Mouse (Mus musculus) midbrain, embryonic 16.5 days (tissue): ENCODE measurements at regions not wholly inside any gene's neighbourhood (a gene's known extent, or its start where the extent isn't known, plus 50 kb on each side); places are given as distances from the start of the nearest gene placed in this dataset.

ENCODE experiments used
- ATAC-seq: fragments of 200-750 bp; cut with Nextera tagmentation; 2 replicates; pipeline ENCODE4 v1.8.0; 2017; ENCODE audit warnings: moderate TSS enrichment
- H3K27ac ChIP-seq: fragments of 300-500 bp; sonication (generic); 2 replicates; pipeline ENCODE4 v1.5.1; 2014; ENCODE audit warnings: mild to moderate bottlenecking, low read length, mixed read lengths
- H3K27me3 ChIP-seq: fragments of 300-500 bp; sonication (generic); 2 replicates; pipeline ENCODE4 v1.6.1; 2014; ENCODE audit warnings: low read depth, low read length, mixed read lengths; ENCODE audit not compliant: control insufficient read depth, insufficient read depth
- H3K36me3 ChIP-seq: fragments of 300-500 bp; sonication (generic); 2 replicates; pipeline ENCODE4 v1.6.1; 2014; ENCODE audit warnings: mild to moderate bottlenecking, low read length, moderate library complexity, mixed read lengths; ENCODE audit not compliant: control insufficient read depth, insufficient read depth
- H3K4me1 ChIP-seq: fragments of 300-500 bp; sonication (generic); 2 replicates; pipeline ENCODE4 v1.6.1; 2014; ENCODE audit warnings: mild to moderate bottlenecking, low read length, mixed read lengths; ENCODE audit not compliant: control insufficient read depth, insufficient read depth
- H3K4me2 ChIP-seq: fragments of 300-500 bp; sonication (generic); 2 replicates; pipeline ENCODE4 v1.6.1; 2014; ENCODE audit warnings: mild to moderate bottlenecking, low read length, mixed read lengths
- H3K4me3 ChIP-seq: fragments of 300-500 bp; sonication (generic); 2 replicates; pipeline ENCODE4 v1.5.1; 2014; ENCODE audit warnings: low read depth, mild to moderate bottlenecking, low read length, moderate library complexity, mixed read lengths
- H3K9ac ChIP-seq: fragments of 300-500 bp; sonication (generic); 2 replicates; pipeline ENCODE4 v1.6.1; 2014; ENCODE audit warnings: low read depth, low read length, mixed read lengths
- H3K9me3 ChIP-seq: fragments of 300-500 bp; sonication (generic); replicated peaks from 2 replicates; pipeline ENCODE4 v1.6.1; 2014; ENCODE audit warnings: mild to moderate bottlenecking, low read length, mixed read lengths; ENCODE audit not compliant: control insufficient read depth, poor library complexity, severe bottlenecking
- WGBS: fragments of 180-500 bp; shearing (Covaris S2); extraction: QIAGEN DNeasy Blood & Tissue Kit; methylation state at CpG from one replicate; pipeline ENCODE4 v1.1.7; 2014; 5-methylcytosine and 5-hydroxymethylcytosine counted together

GRCm38 (mm10) chr4:54611990-54612980, 332.6 kb upstream of the Zfp462 start:
- Histone ChIP-seq H3K27ac (peak overlapping the region; percentile 20; the same call in 1 of the 2 replicates), H3K4me2 (no peak overlapping the region; the same call in 1 of the 2 replicates), H3K36me3 (no peaks in the 10 kb centered on the region), H3K4me1 (peaks cover 7% of the 10 kb centered on the region), H3K27me3 (no peaks in the 10 kb centered on the region), H3K9ac (no peak overlapping the region), H3K4me3 (no peak overlapping the region), H3K9me3 (no peaks in the 10 kb centered on the region)
- WGBS = 8% methylated on average over 7 of the region's 7 CpGs
- ATAC-seq = no peak; the same call in 1 of the 2 replicates

GRCm38 (mm10) chr4:54613076-54613475, 331.8 kb upstream of the Zfp462 start:
- Histone ChIP-seq H3K4me1 (peaks cover 7% of the 10 kb centered on the region), H3K27me3 (no peaks in the 10 kb centered on the region), H3K36me3 (no peaks in the 10 kb centered on the region), H3K27ac (no peak overlapping the region), H3K9me3 (no peaks in the 10 kb centered on the region), H3K9ac (no peak overlapping the region), H3K4me2 (no peak overlapping the region), H3K4me3 (no peak overlapping the region)
- WGBS = 9% methylated on average over 3 of the region's 3 CpGs
- no peak for ATAC-seq

- Histone ChIP-seq H3K27ac (no peak overlapping the region), H3K4me3 (no peak overlapping the region), H3K4me1 (peaks cover 7% of the 10 kb centered on the region), H3K9me3 (no peaks in the 10 kb centered on the region), H3K9ac (no peak overlapping the region), H3K4me2 (no peak overlapping the region), H3K36me3 (no peaks in the 10 kb centered on the region), H3K27me3 (no peaks in the 10 kb centered on the region)
- no peak for ATAC-seq
- WGBS = 8% methylated on average over 2 of the region's 2 CpGs
These were observed 331.2 kb upstream of the Zfp462 start for GRCm38 (mm10) chr4:54613611-54614010.

- no peak overlapping the region for H3K4me2 ChIP-seq
- H3K9me3 ChIP-seq = no peaks in the 10 kb centered on the region
- H3K27me3 ChIP-seq = no peaks in the 10 kb centered on the region
- peaks cover 7% of the 10 kb centered on the region for H3K4me1 ChIP-seq
- no peak overlapping the region for H3K9ac ChIP-seq
- ATAC-seq = no peak
- H3K4me3 ChIP-seq = no peak overlapping the region
- WGBS = 39% methylated on average over 1 of the region's 1 CpGs
- no peak overlapping the region for H3K27ac ChIP-seq
- H3K36me3 ChIP-seq = no peaks in the 10 kb centered on the region
These were observed 329.0 kb upstream of the Zfp462 start for GRCm38 (mm10) chr4:54615886-54616285.

- no peak overlapping the region for H3K4me3 ChIP-seq
- peak; percentile 54 for ATAC-seq
- no peaks in the 10 kb centered on the region for H3K36me3 ChIP-seq
- peak overlapping the region; percentile 19; the same call in 1 of the 2 replicates for H3K4me2 ChIP-seq
- H3K9me3 ChIP-seq = peaks cover 5% of the 10 kb centered on the region; the same call in 1 of the 2 replicates
- H3K27me3 ChIP-seq = no peaks in the 10 kb centered on the region
- no peak overlapping the region for H3K9ac ChIP-seq
- H3K27ac ChIP-seq = no peak overlapping the region
- WGBS = 52% methylated on average over 20 of the region's 20 CpGs
- H3K4me1 ChIP-seq = peaks cover 8% of the 10 kb centered on the region
These were observed 320.6 kb upstream of the Zfp462 start for GRCm38 (mm10) chr4:54624024-54624873.

GRCm38 (mm10) chr4:54636986-54637641, 307.7 kb upstream of the Zfp462 start:
- H3K27ac ChIP-seq = no peak overlapping the region
- H3K4me3 ChIP-seq = no peak overlapping the region
- no peaks in the 10 kb centered on the region for H3K9me3 ChIP-seq
- 27% methylated on average over 3 of the region's 3 CpGs for WGBS
- no peaks in the 10 kb centered on the region for H3K36me3 ChIP-seq
- no peak overlapping the region for H3K4me2 ChIP-seq
- no peaks in the 10 kb centered on the region for H3K4me1 ChIP-seq
- peak; percentile 83 for ATAC-seq
- H3K27me3 ChIP-seq = no peaks in the 10 kb centered on the region
- no peak overlapping the region for H3K9ac ChIP-seq

- Histone ChIP-seq H3K9me3 (no peaks in the 10 kb centered on the region), H3K36me3 (no peaks in the 10 kb centered on the region), H3K4me3 (no peak overlapping the region), H3K27me3 (no peaks in the 10 kb centered on the region), H3K4me2 (no peak overlapping the region), H3K9ac (no peak overlapping the region), H3K27ac (peak overlapping the region; percentile 83), H3K4me1 (peaks cover 13% of the 10 kb centered on the region; the same call in 1 of the 2 replicates)
- WGBS = 67% methylated on average over 11 of the region's 11 CpGs
- no peak; the same call in 1 of the 2 replicates for ATAC-seq
These were observed 298.8 kb upstream of the Zfp462 start for GRCm38 (mm10) chr4:54646033-54646432.

- peaks cover 13% of the 10 kb centered on the region; the same call in 1 of the 2 replicates for H3K4me1 ChIP-seq
- no peaks in the 10 kb centered on the region for H3K36me3 ChIP-seq
- no peaks in the 10 kb centered on the region for H3K27me3 ChIP-seq
- H3K4me3 ChIP-seq = no peak overlapping the region
- peak; percentile 73 for ATAC-seq
- H3K27ac ChIP-seq = peak overlapping the region; percentile 83
- no peak overlapping the region for H3K4me2 ChIP-seq
- H3K9ac ChIP-seq = no peak overlapping the region; the same call in 1 of the 2 replicates
- H3K9me3 ChIP-seq = no peaks in the 10 kb centered on the region
- 35% methylated on average over 8 of the region's 8 CpGs for WGBS
These were observed 298.4 kb upstream of the Zfp462 start for GRCm38 (mm10) chr4:54646459-54646858.
